Mouse (Mus musculus): ENCODE data around the gene Polg. TPM values are rescaled to one million over a fixed set of nuclear protein-coding genes. Genes with fewer than 3 reads are reported as not detected.

Gene Polg
- polyA plus RNA-seq, 2 experiments = 37.6 to 59.8 TPM

DNA sequence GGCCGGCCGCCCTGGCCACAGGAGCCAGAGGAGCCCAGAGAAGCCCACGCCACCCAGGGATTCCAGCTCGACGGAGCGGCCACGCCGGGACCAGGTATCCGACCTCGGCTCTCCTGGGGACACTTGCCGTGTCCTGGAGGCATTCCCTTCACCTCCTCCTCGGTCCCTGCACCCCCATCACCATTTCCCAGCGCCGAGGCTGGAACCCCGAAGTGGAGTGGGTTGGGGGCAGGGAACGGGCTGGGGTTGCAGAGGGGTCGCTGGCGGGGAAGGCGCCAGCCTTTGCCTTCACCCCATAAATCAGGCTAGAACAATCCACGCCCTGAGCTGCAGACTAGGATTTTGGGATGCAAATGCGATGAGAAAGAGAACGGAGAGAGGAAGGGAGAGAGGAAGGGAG lies 39.2 kb upstream of the Polg start:
- no peak for DNase-seq (ENCODE audit: low spot score)
- ATAC-seq (ENCODE audit: low FRiP score, low read depth) = no peak
- peaks cover 100% of the 10 kb centered on the region for H3K27me3 ChIP-seq (ENCODE audit: control insufficient read depth, insufficient read depth, low read length)
- no peak overlapping the region for H3K27ac ChIP-seq (replicated peaks; ENCODE audit: low read depth, low read length)
- 0 out of 2 replicates have a peak, but pooled peaks cover 6% of the 10 kb centered on the region for H3K4me1 ChIP-seq (ENCODE audit: control insufficient read depth, insufficient read depth, low read length)
- WGBS = 3% methylated on average over 21 of the region's 22 CpGs
- TF ChIP-seq POLR2A (IDR thresholded peaks at IDR 0.05; ENCODE audit: borderline replicate concordance, extremely low read depth, insufficient read depth, insufficient read length) = no peak
- no peak overlapping the region for H3K9ac ChIP-seq (ENCODE audit: low read depth, low read length, severe bottlenecking)
- H3K4me3 ChIP-seq (replicated peaks; ENCODE audit: low read length) = peak overlapping the region; percentile 37
- no peaks in the 10 kb centered on the region for H3K36me3 ChIP-seq (ENCODE audit: control insufficient read depth, insufficient read depth, low read length)
- peak overlapping the region; percentile 54 for H3K4me2 ChIP-seq (replicated peaks; ENCODE audit: low read depth, low read length, severe bottlenecking)
- no peaks in the 10 kb centered on the region for H3K9me3 ChIP-seq (ENCODE audit: control insufficient read depth, low read length)

DNA sequence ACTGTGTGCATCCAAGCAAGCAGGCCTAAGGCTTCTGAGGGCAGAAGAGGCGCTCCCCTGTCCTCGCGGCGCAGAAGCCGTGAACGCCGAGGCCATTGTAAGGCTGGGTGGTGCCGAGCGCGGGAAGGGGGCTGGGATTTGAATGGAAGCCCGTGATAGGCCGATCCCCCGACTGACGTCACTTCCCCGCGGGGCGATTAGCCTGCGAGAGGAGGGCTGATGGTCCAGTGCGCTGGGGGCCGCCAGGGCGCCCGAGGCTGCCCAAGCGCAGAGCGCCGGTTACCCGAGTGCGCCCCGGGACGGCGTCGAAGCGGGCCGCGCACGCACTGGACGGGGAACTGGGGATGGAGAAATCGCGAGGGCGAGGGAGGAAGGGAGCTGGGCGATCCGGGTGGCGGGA lies 38.6 kb upstream of the Polg start:
- Histone ChIP-seq H3K27ac (replicated peaks; ENCODE audit: low read depth, low read length) (no peak overlapping the region), H3K9ac (ENCODE audit: low read depth, low read length, severe bottlenecking) (no peak overlapping the region)

DNA sequence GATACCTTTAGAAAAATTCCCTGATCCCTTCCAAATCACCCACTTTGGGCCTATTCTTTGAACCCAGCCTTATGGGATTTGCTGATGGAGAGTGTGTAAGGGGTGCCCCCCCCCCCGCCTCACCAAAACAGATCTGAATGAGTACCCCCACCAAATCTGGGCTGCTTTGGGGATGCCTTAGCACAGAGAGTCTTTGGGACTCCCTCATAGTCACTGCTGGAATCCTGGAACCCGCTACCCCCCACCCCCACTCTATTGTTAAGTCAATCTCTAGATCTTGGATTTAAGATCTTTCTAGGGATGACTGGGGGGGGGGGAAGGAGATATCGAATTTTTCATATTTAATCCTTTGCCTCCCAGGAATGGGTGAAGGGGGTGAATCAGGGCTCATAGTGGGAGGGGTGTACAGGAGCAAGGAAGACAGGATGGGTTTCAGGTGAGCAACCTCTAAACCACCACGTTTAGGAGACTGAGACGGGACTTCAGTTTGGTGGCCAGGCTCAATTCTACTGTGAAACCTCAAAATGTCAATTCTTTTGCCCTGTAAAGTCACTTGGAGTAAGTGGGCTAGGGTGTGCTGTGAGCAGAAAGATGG lies 37.6 kb upstream of the Polg start:
- Histone ChIP-seq H3K4me3 (replicated peaks; ENCODE audit: low read length) (no peak overlapping the region), H3K4me1 (ENCODE audit: control insufficient read depth, insufficient read depth, low read length) (0 out of 2 replicates have a peak, but pooled peaks cover 6% of the 10 kb centered on the region), H3K9ac (ENCODE audit: low read depth, low read length, severe bottlenecking) (no peak overlapping the region), H3K27me3 (ENCODE audit: control insufficient read depth, insufficient read depth, low read length) (peaks cover 100% of the 10 kb centered on the region), H3K9me3 (ENCODE audit: control insufficient read depth, low read length) (no peaks in the 10 kb centered on the region), H3K36me3 (ENCODE audit: control insufficient read depth, insufficient read depth, low read length) (no peaks in the 10 kb centered on the region), H3K4me2 (replicated peaks; ENCODE audit: low read depth, low read length, severe bottlenecking) (no peak overlapping the region), H3K27ac (replicated peaks; ENCODE audit: low read depth, low read length) (no peak overlapping the region)
- WGBS = 6% methylated on average over 5 of the region's 5 CpGs
- TF ChIP-seq POLR2A (IDR thresholded peaks at IDR 0.05; ENCODE audit: borderline replicate concordance, extremely low read depth, insufficient read depth, insufficient read length) = no peak
- ATAC-seq (ENCODE audit: low FRiP score, low read depth) (no peak), DNase-seq (ENCODE audit: low spot score) (no peak)

More for the DNA sequence above, 38.6 kb upstream of the Polg start:
- Histone ChIP-seq H3K9me3 (ENCODE audit: control insufficient read depth, low read length) (no peaks in the 10 kb centered on the region), H3K4me1 (ENCODE audit: control insufficient read depth, insufficient read depth, low read length) (0 out of 2 replicates have a peak, but pooled peaks cover 6% of the 10 kb centered on the region), H3K4me3 (replicated peaks; ENCODE audit: low read length) (peak overlapping the region; percentile 37), H3K36me3 (ENCODE audit: control insufficient read depth, insufficient read depth, low read length) (no peaks in the 10 kb centered on the region), H3K27me3 (ENCODE audit: control insufficient read depth, insufficient read depth, low read length) (peaks cover 100% of the 10 kb centered on the region), H3K4me2 (replicated peaks; ENCODE audit: low read depth, low read length, severe bottlenecking) (peak overlapping the region; percentile 54)
- ATAC-seq (ENCODE audit: low FRiP score, low read depth) (peak; percentile 41; the same call in 1 of the 2 replicates), DNase-seq (ENCODE audit: low spot score) (peak; percentile 25)
- WGBS = under 1% methylated on average over 36 of the region's 42 CpGs
- TF ChIP-seq POLR2A (IDR thresholded peaks at IDR 0.05; ENCODE audit: borderline replicate concordance, extremely low read depth, insufficient read depth, insufficient read length) = no peak

DNA sequence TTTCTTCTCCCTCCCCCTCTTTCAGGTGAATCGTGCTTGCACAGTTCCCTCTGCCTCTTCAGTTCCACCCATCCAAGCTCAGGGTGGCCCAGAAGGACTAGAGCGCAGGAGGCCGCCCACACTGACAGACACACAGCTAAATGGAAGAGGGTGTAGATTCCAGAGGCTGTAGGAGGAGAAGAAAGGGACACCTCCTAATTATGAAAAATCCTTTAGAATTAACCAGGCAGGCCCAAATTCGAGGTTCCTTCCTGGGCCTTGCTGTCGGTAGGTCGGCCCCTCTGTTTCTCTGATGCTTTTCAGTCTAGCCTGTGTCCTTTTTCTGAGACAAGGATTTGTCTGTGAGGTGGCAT lies 36.9 kb upstream of the Polg start:
- WGBS = 7% methylated on average over 6 of the region's 6 CpGs
- Histone ChIP-seq H3K4me1 (ENCODE audit: control insufficient read depth, insufficient read depth, low read length) (no peaks in the 10 kb centered on the region), H3K4me2 (replicated peaks; ENCODE audit: low read depth, low read length, severe bottlenecking) (no peak overlapping the region), H3K27me3 (ENCODE audit: control insufficient read depth, insufficient read depth, low read length) (peaks cover 100% of the 10 kb centered on the region), H3K9me3 (ENCODE audit: control insufficient read depth, low read length) (no peaks in the 10 kb centered on the region), H3K27ac (replicated peaks; ENCODE audit: low read depth, low read length) (no peak overlapping the region), H3K36me3 (ENCODE audit: control insufficient read depth, insufficient read depth, low read length) (no peaks in the 10 kb centered on the region), H3K4me3 (replicated peaks; ENCODE audit: low read length) (no peak overlapping the region), H3K9ac (ENCODE audit: low read depth, low read length, severe bottlenecking) (no peak overlapping the region)
- DNase-seq (ENCODE audit: low spot score) = no peak
- no peak for TF ChIP-seq POLR2A (IDR thresholded peaks at IDR 0.05; ENCODE audit: borderline replicate concordance, extremely low read depth, insufficient read depth, insufficient read length)
- ATAC-seq (ENCODE audit: low FRiP score, low read depth) = no peak

DNA sequence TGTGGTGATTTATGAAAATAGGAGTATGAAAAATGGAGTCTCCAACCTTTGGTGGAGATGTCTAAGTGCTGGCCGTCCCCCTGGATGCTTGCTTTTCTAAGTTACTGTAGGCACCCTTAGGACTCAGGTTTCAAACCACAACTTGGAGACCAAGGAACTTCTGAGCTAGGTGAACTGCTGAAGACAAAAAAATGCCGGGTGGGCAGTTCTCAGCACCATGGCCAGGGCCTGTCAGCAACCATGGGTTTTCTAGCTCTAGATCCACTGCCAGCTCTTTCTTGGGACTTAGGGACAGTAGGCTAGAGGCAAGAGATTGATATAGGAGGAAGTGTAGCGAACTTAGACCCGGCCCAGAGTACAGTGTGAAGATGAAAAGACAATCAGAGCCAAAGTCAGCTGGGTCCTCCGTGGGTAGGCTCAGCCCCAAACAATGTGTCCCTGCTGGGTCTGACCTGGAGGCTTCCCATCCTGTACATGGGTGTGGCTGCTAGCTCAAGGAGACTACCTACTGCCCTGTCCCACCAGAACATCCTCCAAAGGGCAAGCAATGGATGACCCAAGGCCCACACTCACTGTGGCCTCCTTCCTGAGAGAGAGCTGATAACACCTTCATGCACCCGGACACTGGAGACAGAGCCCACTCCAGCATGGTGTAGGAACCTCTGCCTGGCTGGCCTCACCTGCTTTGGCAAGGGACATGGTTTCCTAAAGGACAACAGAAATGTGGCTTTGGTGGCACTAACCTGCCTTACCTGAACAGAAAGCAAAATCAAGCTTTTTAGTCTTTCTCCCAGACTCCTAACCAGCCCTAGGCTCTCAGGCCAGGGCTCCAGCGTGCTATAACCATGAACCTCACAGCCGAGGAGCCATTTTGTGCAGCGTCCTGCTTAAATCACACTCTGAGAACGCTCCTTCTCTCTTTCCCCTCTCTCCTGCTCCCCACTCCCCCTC lies 36.3 kb upstream of the Polg start:
- TF ChIP-seq POLR2A (IDR thresholded peaks at IDR 0.05; ENCODE audit: borderline replicate concordance, extremely low read depth, insufficient read depth, insufficient read length) = no peak
- H3K4me3 ChIP-seq (replicated peaks; ENCODE audit: low read length) = no peak overlapping the region
- WGBS = 6% methylated on average over 10 of the region's 10 CpGs
- H3K4me1 ChIP-seq (ENCODE audit: control insufficient read depth, insufficient read depth, low read length) = no peaks in the 10 kb centered on the region
- H3K27me3 ChIP-seq (ENCODE audit: control insufficient read depth, insufficient read depth, low read length) = peaks cover 100% of the 10 kb centered on the region
- H3K36me3 ChIP-seq (ENCODE audit: control insufficient read depth, insufficient read depth, low read length) = no peaks in the 10 kb centered on the region
- ATAC-seq (ENCODE audit: low FRiP score, low read depth) (no peak), DNase-seq (ENCODE audit: low spot score) (peak; percentile 27)
- H3K4me2 ChIP-seq (replicated peaks; ENCODE audit: low read depth, low read length, severe bottlenecking) = no peak overlapping the region
- no peaks in the 10 kb centered on the region for H3K9me3 ChIP-seq (ENCODE audit: control insufficient read depth, low read length)
- no peak overlapping the region for H3K9ac ChIP-seq (ENCODE audit: low read depth, low read length, severe bottlenecking)
- no peak overlapping the region for H3K27ac ChIP-seq (replicated peaks; ENCODE audit: low read depth, low read length)

Data from limb, embryonic 14.5 days (tissue).